Mouse (Mus musculus) adrenal gland, postnatal 36 days (tissue): ENCODE results near the gene Ascl2. TPM values are rescaled to one million over a fixed set of nuclear protein-coding genes. Genes with fewer than 3 reads are reported as not detected.

Experiments
- DNase-seq, 2 experiments: peaks; one replicate each; pipeline ENCODE4 v3.0.0; 2021; ENCODE audit warnings: mixed read lengths in 1 of 2
- total RNA-seq, 2 experiments: library from RNA; stranded (reverse); gene quantifications; 2 replicates each; pipeline ENCODE4 v1.2.3; 2021

Gene Ascl2
- total RNA-seq, 2 experiments from 2014 or later = 0.46 TPM; not detected in 1

- DNase-seq = no peak
Observed at GRCm38 (mm10) chr7:142917659-142918058, 51.4 kb downstream of the Ascl2 start.

Other genes with a start within 250 kb of the Ascl2 start
- not detected for gene Ins2, start 225.9 kb downstream of the Ascl2 start, total RNA-seq
- gene Th, start 38.1 kb downstream of the Ascl2 start, total RNA-seq = 100 to 1,000 TPM; 461 to 696 TPM
- under 1 TPM; 0.59 to 0.63 TPM for gene Tspan32, start 35.8 kb upstream of the Ascl2 start, total RNA-seq
- 100 to 1,000 TPM; 689 to 765 TPM for gene Cd81, start 83.5 kb upstream of the Ascl2 start, total RNA-seq
- gene Tssc4, start 100.0 kb upstream of the Ascl2 start, total RNA-seq = 10 to 100 TPM; 32.4 to 33.3 TPM
- under 1 TPM in 1 of 2 experiments, not detected in 1; 0.43 TPM for gene Trpm5, start 125.4 kb upstream of the Ascl2 start, total RNA-seq
- gene Kcnq1, start 137.1 kb upstream of the Ascl2 start, total RNA-seq = 1 to 10 TPM; 2.9 to 7.6 TPM